Mouse (Mus musculus) left cerebral cortex, postnatal 4 days (tissue): ENCODE data around the gene Atp5j2. TPM values are rescaled to one million over a fixed set of nuclear protein-coding genes. Genes with fewer than 3 reads are reported as not detected.

Experiments used
- DNase-seq: peaks from one replicate; pipeline ENCODE4 v3.0.0-alpha.2; 2022
- intact Hi-C: fragments of 180-260 bp; cut with DNase I; formaldehyde crosslinking; loops from one replicate; pipeline ENCODE4 v1.15.1; 2025
- total RNA-seq, 2 experiments: library from RNA; stranded (reverse); gene quantifications; 2 replicates each; pipeline ENCODE4 v1.2.3; 2021

The Atp5j2 gene
- total RNA-seq, 2 experiments from 2014 or later = 213 to 222 TPM

- intact Hi-C loops = no loop called here
- DNase-seq = no peak
Measured at GRCm38 (mm10) chr5:145202446-145202845, 10.6 kb upstream of the Atp5j2 start.

- DNase-seq = peak; percentile 57
- intact Hi-C loops = no loop called here
Measured at GRCm38 (mm10) chr5:145201321-145201991, 9.6 kb upstream of the Atp5j2 start, which contains the start of gene Zkscan14. Zkscan14 (minus strand) TSS chr5:145201868.

- DNase-seq = no peak
- intact Hi-C loops = no loop called here
Measured at GRCm38 (mm10) chr5:145200387-145200786, 8.5 kb upstream of the Atp5j2 start.

- peak; percentile 92 for DNase-seq
- intact Hi-C loops = no loop called here
Measured at GRCm38 (mm10) chr5:145190875-145191798, 725 bp downstream of the Atp5j2 start.

GRCm38 (mm10) chr5:145190373-145190772, 1.5 kb downstream of the Atp5j2 start:
- intact Hi-C loops = no loop called here
- DNase-seq = no peak

- intact Hi-C loops = no loop called here
- DNase-seq = no peak
Measured at GRCm38 (mm10) chr5:145189416-145189815, 2.4 kb downstream of the Atp5j2 start.

- DNase-seq = no peak
- intact Hi-C loops = no loop called here
Measured at GRCm38 (mm10) chr5:145185244-145185643, 6.6 kb downstream of the Atp5j2 start.

- no peak for DNase-seq
- intact Hi-C loops = no loop called here
Measured at GRCm38 (mm10) chr5:145178461-145178980, 13.3 kb downstream of the Atp5j2 start.

- no peak for DNase-seq
- intact Hi-C loops = no loop called here
Measured at GRCm38 (mm10) chr5:145167306-145167661, 24.6 kb downstream of the Atp5j2 start.

- intact Hi-C loops = no loop called here
- peak; percentile 99 for DNase-seq
Measured at GRCm38 (mm10) chr5:145166536-145167305, 25.1 kb downstream of the Atp5j2 start, which contains the start of the genes Ptcd1 and Cpsf4. Ptcd1 (minus strand) TSS chr5:145167108. Cpsf4 (plus strand) TSS chr5:145167213.

GRCm38 (mm10) chr5:145165184-145165583, 26.7 kb downstream of the Atp5j2 start:
- no peak for DNase-seq
- intact Hi-C loops = no loop called here

- no peak for DNase-seq
- intact Hi-C loops = no loop called here
Measured at GRCm38 (mm10) chr5:145164710-145165109, 27.2 kb downstream of the Atp5j2 start.

- intact Hi-C loops = no loop called here
- DNase-seq = no peak
Measured at GRCm38 (mm10) chr5:145161361-145161760, 30.5 kb downstream of the Atp5j2 start.

GRCm38 (mm10) chr5:145152690-145153089, 39.2 kb downstream of the Atp5j2 start:
- no peak for DNase-seq
- intact Hi-C loops = no loop called here

GRCm38 (mm10) chr5:145149294-145149693, 42.6 kb downstream of the Atp5j2 start:
- no peak for DNase-seq
- intact Hi-C loops = no loop called here

GRCm38 (mm10) chr5:145147748-145148147, 44.1 kb downstream of the Atp5j2 start:
- DNase-seq = no peak
- intact Hi-C loops = no loop called here

GRCm38 (mm10) chr5:145140611-145141010, 51.3 kb downstream of the Atp5j2 start:
- intact Hi-C loops = no loop called here
- DNase-seq = no peak

- peak; percentile 94 for DNase-seq
- intact Hi-C loops = no loop called here
Measured at GRCm38 (mm10) chr5:145139571-145140519, 52.0 kb downstream of the Atp5j2 start, which contains the start of the genes Pdap1 and Bud31. Pdap1 (minus strand) TSS chr5:145140238. Bud31 (plus strand) TSS chr5:145140362.

- peak; percentile 23 for DNase-seq
- intact Hi-C loops = no loop called here
Measured at GRCm38 (mm10) chr5:145138836-145139235, 53.0 kb downstream of the Atp5j2 start.
